Mouse (Mus musculus) lung, embryonic 16.5 days (tissue): ENCODE measurements around the gene Wdr43. TPM values are rescaled to one million over a fixed set of nuclear protein-coding genes. Genes with fewer than 3 reads are reported as not detected.

Experiments
- ATAC-seq: fragments of 200-750 bp; cut with Nextera tagmentation; 2 replicates; pipeline ENCODE4 v1.8.0; 2017; ENCODE audit warnings: low read depth, mild to moderate bottlenecking, moderate library complexity
- H3K27ac ChIP-seq: fragments of 300-500 bp; sonication (generic); 2 replicates; pipeline ENCODE4 v1.5.1; 2014; ENCODE audit warnings: mild to moderate bottlenecking, control low read depth, low read length
- H3K27me3 ChIP-seq: fragments of 300-500 bp; sonication (generic); 2 replicates; pipeline ENCODE4 v1.6.1; 2014; ENCODE audit warnings: low read depth, low read length, mixed read lengths; ENCODE audit not compliant: control insufficient read depth, insufficient read depth
- H3K36me3 ChIP-seq: fragments of 300-500 bp; sonication (generic); 2 replicates; pipeline ENCODE4 v1.6.1; 2014; ENCODE audit warnings: low read length; ENCODE audit not compliant: control insufficient read depth, insufficient read depth
- H3K4me1 ChIP-seq: fragments of 300-500 bp; sonication (generic); replicated peaks from 2 replicates; pipeline ENCODE4 v1.6.1; 2014; ENCODE audit warnings: low read length, mixed read lengths; ENCODE audit not compliant: control insufficient read depth, insufficient read depth
- H3K4me2 ChIP-seq: fragments of 300-500 bp; sonication (generic); 2 replicates; pipeline ENCODE4 v1.6.1; 2014; ENCODE audit warnings: low read depth, low read length, control low read depth
- H3K4me3 ChIP-seq: fragments of 300-500 bp; sonication (generic); 2 replicates; pipeline ENCODE4 v1.5.1; 2014; ENCODE audit warnings: mild to moderate bottlenecking, low read length, control low read depth
- H3K9ac ChIP-seq: fragments of 300-500 bp; sonication (generic); 2 replicates; pipeline ENCODE4 v1.6.1; 2014; ENCODE audit warnings: low read length, control low read depth
- H3K9me3 ChIP-seq: fragments of 300-500 bp; sonication (generic); 2 replicates; pipeline ENCODE4 v1.6.1; 2016; ENCODE audit warnings: low read length; ENCODE audit not compliant: control insufficient read depth
- WGBS: fragments of 180-500 bp; shearing (Covaris S2); extraction: QIAGEN DNeasy Blood & Tissue Kit; methylation state at CpG from one replicate; pipeline ENCODE4 v1.1.7; 2014; 5-methylcytosine and 5-hydroxymethylcytosine counted together
- polyA plus RNA-seq: library from polyadenylated mRNA; unstranded; fragments of >200 nt; fragmentation: Nextera tagmentation; extraction: Ambion mirVana; gene quantifications from 2 replicates; pipeline ENCODE4 v1.2.1, GENCODE M21; 2015

The Wdr43 gene
- 55.5 and 59.5 TPM in 2 replicates for polyA plus RNA-seq

DNA sequence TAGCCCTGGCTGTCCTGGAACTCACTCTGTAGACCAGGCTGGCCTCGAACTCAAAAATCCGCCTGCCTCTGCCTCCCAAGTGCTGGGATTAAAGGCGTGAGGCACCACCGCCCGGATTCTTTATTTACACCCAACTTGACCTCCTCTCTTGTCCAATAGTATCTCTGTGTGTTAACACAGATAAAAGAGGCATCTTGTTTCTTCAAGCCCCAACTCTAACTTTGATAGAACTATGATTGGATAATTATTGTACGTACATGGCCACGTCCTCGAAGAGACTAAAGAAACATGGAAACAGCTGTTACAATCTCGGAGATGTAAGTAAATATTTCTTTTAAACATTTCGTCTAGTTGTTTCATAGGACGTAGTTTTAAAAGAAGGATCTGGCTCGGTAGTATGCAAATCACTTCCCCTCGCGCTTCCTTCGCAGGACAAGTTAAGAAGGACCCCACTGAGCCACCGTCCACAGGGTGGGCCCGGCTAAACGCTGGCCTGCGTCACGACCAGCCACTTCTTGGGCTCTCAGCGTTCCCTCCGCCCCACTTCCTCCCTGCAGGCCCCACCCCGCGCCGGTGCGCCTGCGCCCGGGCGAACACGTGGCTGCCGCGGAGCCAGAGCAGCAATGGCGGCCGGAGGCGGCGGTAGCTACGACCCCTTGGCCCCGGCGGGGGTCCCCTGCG is at the start of gene Wdr43:
Gene Wdr43, plus strand, starts transcription at position 258 of the 681 bp plus-strand sequence.
- Histone ChIP-seq H3K9me3 (no peaks in the 10 kb centered on the region), H3K27me3 (no peaks in the 10 kb centered on the region), H3K4me2 (peak within 1 kb of the TSS; percentile 62), H3K9ac (peak within 1 kb of the TSS; percentile 95), H3K36me3 (peaks cover 2% of the 10 kb centered on the region; the same call in 1 of the 2 replicates), H3K4me1 (peaks cover 14% of the 10 kb centered on the region), H3K27ac (peak within 1 kb of the TSS; percentile 66), H3K4me3 (peak within 1 kb of the TSS; percentile 100)
- peak; percentile 100 for ATAC-seq
- WGBS, result 5% methylated on average over 39 of the region's 40 CpGs

DNA sequence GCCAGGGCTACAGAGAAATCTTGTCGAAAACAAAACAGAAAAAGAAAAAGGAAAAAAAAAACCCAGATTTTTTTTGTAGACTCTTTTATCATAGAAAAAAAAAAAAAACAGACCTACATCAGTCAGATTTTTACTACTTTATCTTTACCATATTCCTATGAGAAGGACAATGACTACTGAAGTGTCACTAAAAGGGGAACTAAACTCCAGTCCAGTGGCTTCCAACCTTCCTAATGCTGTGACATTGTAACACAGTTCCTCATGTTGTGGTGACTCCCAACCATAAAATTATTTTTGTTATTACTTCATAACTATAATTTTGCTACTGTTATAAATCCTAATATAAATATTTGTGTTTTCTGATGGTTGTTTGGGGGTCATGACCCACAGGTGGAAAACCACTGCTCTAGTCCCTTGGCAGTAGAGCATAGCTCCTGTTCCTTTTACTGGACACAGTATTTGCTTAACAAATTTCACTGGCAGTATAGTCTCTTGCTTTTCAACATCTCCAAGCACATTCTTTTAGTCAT is 36.5 kb upstream of the Wdr43 start:
- H3K4me3 ChIP-seq, result no peak overlapping the region
- H3K4me2 ChIP-seq, result no peak overlapping the region
- no peak for ATAC-seq
- WGBS, result 72% methylated on average over 1 of the region's 1 CpGs
- H3K27ac ChIP-seq, result no peak overlapping the region
- no peaks in the 10 kb centered on the region for H3K36me3 ChIP-seq
- no peaks in the 10 kb centered on the region for H3K27me3 ChIP-seq
- H3K4me1 ChIP-seq, result no peaks in the 10 kb centered on the region
- no peaks in the 10 kb centered on the region for H3K9me3 ChIP-seq
- no peak overlapping the region for H3K9ac ChIP-seq

- 0 out of 2 replicates have a peak, but pooled peaks cover 3% of the 10 kb centered on the region for H3K4me1 ChIP-seq
- peak overlapping the region; percentile 78 for H3K4me3 ChIP-seq
- H3K9me3 ChIP-seq, result no peaks in the 10 kb centered on the region
- peak overlapping the region; percentile 74 for H3K27ac ChIP-seq
- WGBS, result under 1% methylated on average over 48 of the region's 48 CpGs
- peak overlapping the region; percentile 78 for H3K4me2 ChIP-seq
- H3K27me3 ChIP-seq, result no peaks in the 10 kb centered on the region
- peak overlapping the region; percentile 76 for H3K9ac ChIP-seq
- ATAC-seq, result peak; percentile 64
- H3K36me3 ChIP-seq, result no peaks in the 10 kb centered on the region
Observed at GRCm38 (mm10) chr17:71597881-71598658, 17.6 kb upstream of the Wdr43 start.

GRCm38 (mm10) chr17:71598659-71599554 is 16.8 kb upstream of the Wdr43 start:
- Histone ChIP-seq H3K4me3 (peak overlapping the region; percentile 78), H3K9ac (peak overlapping the region; percentile 76), H3K4me1 (0 out of 2 replicates have a peak, but pooled peaks cover 3% of the 10 kb centered on the region), H3K36me3 (no peaks in the 10 kb centered on the region), H3K9me3 (no peaks in the 10 kb centered on the region), H3K4me2 (peak overlapping the region; percentile 78), H3K27me3 (no peaks in the 10 kb centered on the region), H3K27ac (peak overlapping the region; percentile 74)
- peak; percentile 96 for ATAC-seq
- 5% methylated on average over 42 of the region's 42 CpGs for whole genome bisulfite sequencing

DNA sequence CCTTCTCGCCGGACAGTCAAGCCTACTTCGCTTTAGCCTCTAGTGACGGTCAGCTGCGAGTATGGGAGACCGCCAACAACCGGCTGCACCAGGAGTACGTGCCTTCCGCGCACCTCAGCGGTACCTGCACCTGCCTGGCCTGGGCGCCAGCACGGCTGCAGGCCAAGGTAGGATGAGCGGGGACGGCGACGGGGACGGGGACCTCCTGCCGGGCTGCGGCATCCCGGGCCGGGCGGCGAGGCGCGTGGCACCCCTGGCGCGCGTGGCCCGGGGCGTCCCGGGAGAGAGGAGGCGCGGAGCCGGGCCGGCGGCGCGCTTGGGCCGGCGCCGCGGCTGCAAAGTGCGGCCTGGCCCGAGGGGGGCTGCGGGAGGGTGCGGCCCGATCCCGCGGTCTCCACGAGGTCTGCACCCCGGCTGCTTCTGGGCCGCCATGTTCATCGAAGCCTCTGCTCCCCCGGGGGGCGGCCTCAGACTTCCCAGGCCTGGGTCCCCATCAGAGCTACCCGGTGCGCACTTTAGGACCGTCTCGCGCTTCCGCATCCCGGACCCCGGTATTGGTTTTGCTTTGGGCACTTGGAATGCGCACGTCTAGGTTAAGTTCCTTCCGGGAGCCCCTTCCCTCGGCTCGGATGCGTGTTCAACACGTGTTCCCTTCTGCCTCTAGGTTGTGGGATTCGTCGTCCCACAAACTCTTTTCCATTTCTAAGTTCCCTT is 781 bp downstream of the Wdr43 start:
- Histone ChIP-seq H3K4me2 (peak overlapping the region; percentile 62), H3K4me3 (peak overlapping the region; percentile 100), H3K9me3 (no peaks in the 10 kb centered on the region), H3K36me3 (peaks cover 2% of the 10 kb centered on the region; the same call in 1 of the 2 replicates), H3K27me3 (no peaks in the 10 kb centered on the region), H3K27ac (peak overlapping the region; percentile 52), H3K4me1 (peaks cover 14% of the 10 kb centered on the region), H3K9ac (peak overlapping the region; percentile 95)
- under 1% methylated on average over 54 of the region's 73 CpGs for WGBS
- ATAC-seq, result peak; percentile 65

DNA sequence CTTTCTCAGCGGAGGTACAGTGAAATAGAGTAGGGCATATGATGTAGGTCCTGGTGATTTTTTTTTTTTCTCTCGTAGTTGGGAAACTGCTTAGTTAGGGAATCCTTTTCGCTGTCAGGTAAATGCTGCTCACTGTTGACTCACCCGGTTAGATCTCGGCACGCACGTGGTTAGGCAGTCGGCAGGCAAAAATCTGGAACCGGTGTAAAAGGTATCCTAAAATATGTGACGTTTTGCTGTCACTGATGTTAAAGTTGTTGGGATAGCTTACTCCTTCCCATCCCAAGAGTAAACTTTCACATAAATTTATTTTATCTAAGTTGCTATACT is 1.3 kb downstream of the Wdr43 start:
- Histone ChIP-seq H3K9me3 (no peaks in the 10 kb centered on the region), H3K4me1 (peaks cover 14% of the 10 kb centered on the region), H3K27ac (no peak overlapping the region), H3K4me3 (peak overlapping the region; percentile 100), H3K4me2 (peak overlapping the region; percentile 62), H3K9ac (peak overlapping the region; percentile 95), H3K36me3 (peaks cover 2% of the 10 kb centered on the region; the same call in 1 of the 2 replicates), H3K27me3 (no peaks in the 10 kb centered on the region)
- 0% methylated on average over 10 of the region's 10 CpGs for WGBS
- no peak for ATAC-seq

- Histone ChIP-seq H3K4me1 (peaks cover 14% of the 10 kb centered on the region), H3K36me3 (peaks cover 2% of the 10 kb centered on the region; the same call in 1 of the 2 replicates), H3K27ac (no peak overlapping the region), H3K9ac (no peak overlapping the region), H3K4me2 (peak overlapping the region; percentile 62), H3K4me3 (peak overlapping the region; percentile 100), H3K9me3 (no peaks in the 10 kb centered on the region), H3K27me3 (no peaks in the 10 kb centered on the region)
- 59% methylated on average over 4 of the region's 4 CpGs for WGBS
- ATAC-seq, result no peak
Observed at GRCm38 (mm10) chr17:71617974-71618373, 2.3 kb downstream of the Wdr43 start.

- no peak for ATAC-seq
- H3K4me3 ChIP-seq, result no peak overlapping the region
- no peaks in the 10 kb centered on the region for H3K9me3 ChIP-seq
- 82% methylated on average over 10 of the region's 10 CpGs for WGBS
- no peaks in the 10 kb centered on the region for H3K27me3 ChIP-seq
- H3K4me2 ChIP-seq, result no peak overlapping the region
- peaks cover 52% of the 10 kb centered on the region for H3K36me3 ChIP-seq
- no peaks in the 10 kb centered on the region for H3K4me1 ChIP-seq
- no peak overlapping the region for H3K27ac ChIP-seq
- no peak overlapping the region for H3K9ac ChIP-seq
Observed at GRCm38 (mm10) chr17:71631806-71632205, 16.1 kb downstream of the Wdr43 start.
